Comparison of ENCODE assay signal across 12 mouse cellular contexts in the genomic region with DNA sequence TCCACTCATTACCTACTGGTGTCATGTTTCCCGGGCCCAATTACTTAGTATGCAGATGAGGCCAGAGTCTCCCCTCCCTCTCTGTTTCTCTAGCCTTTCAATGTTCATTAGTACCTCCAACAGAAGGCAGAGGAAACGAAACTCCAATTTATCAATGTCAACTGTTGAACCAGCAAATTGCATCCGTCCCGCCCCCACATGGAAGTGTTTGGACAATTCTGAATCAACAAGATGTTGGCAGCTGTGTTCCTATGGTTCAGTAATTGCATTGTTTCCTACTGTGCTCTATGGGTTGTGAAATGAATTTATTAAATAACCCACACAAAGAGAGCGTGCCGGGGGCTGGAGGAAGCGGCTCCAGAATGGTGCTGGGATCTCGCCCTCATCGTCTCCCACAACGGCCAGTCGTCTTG.
DNase-seq lines count a peak whose midpoint lies in the region; ATAC-seq and TF ChIP-seq lines count a peak whose summit lies in the region.
"Had no signal": no experiment of that assay in that cellular context is flagged by ENCODE, and none has a peak within 500 bp of the region (broad histone marks: within the 10 kb centered on the region; RNA-seq: fewer than 3 reads in every experiment).

No protein-coding gene starts in this region.

- DNase-seq in heart, postnatal 14 days, result no peak
- DNase-seq in neural tube, embryonic 11.5 days (ENCODE audit: low spot score), result peak; percentile 63
- DNase-seq in spleen, postnatal 4 days (ENCODE audit: low spot score in 2 of 2), result no peak
- DNase-seq in cerebellum, postnatal 25 days, result no peak
- DNase-seq: thymus, adult 18-20 months had no signal

- no peak overlapping the region for H3K27ac ChIP-seq in heart, embryonic 15.5 days
- no peak overlapping the region; the same call in 1 of the 2 replicates for H3K27ac ChIP-seq in forebrain, embryonic 12.5 days
- no peak overlapping the region for H3K27ac ChIP-seq in intestine, postnatal 0 days (ENCODE audit: low read depth, low read length)
- no peak overlapping the region for H3K27ac ChIP-seq in neural tube, embryonic 11.5 days (ENCODE audit: low read depth, low read length)
- H3K27ac ChIP-seq: embryonic facial prominence, embryonic 15.5 days; macrophage had no signal

- no peaks in the 10 kb centered on the region for H3K36me3 ChIP-seq in heart, embryonic 15.5 days
- H3K36me3 ChIP-seq in forebrain, embryonic 12.5 days (replicated peaks), result no peaks in the 10 kb centered on the region
- no peaks in the 10 kb centered on the region for H3K36me3 ChIP-seq in intestine, postnatal 0 days (ENCODE audit: control insufficient read depth, insufficient read depth)
- H3K36me3 ChIP-seq in neural tube, embryonic 11.5 days (ENCODE audit: control insufficient read depth, insufficient read depth, low read length), result 0 out of 2 replicates have a peak, but pooled peaks cover 2% of the 10 kb centered on the region
- H3K36me3 ChIP-seq: embryonic facial prominence, embryonic 15.5 days; G1E had no signal

- H3K27me3 ChIP-seq in heart, embryonic 15.5 days, result no peaks in the 10 kb centered on the region
- H3K27me3 ChIP-seq in forebrain, embryonic 12.5 days, result peaks cover 45% of the 10 kb centered on the region
- no peaks in the 10 kb centered on the region for H3K27me3 ChIP-seq in intestine, postnatal 0 days (replicated peaks; ENCODE audit: control insufficient read depth, insufficient read depth, low read length)
- no peaks in the 10 kb centered on the region for H3K27me3 ChIP-seq in neural tube, embryonic 11.5 days (ENCODE audit: control insufficient read depth, insufficient read depth, low read length)
- H3K27me3 ChIP-seq: embryonic facial prominence, embryonic 15.5 days had no signal

- no peak for TF ChIP-seq CTCF in intestine, postnatal 0 days (IDR thresholded peaks at IDR 0.05; ENCODE audit: low read depth)

- H3K9me3 ChIP-seq in heart, embryonic 15.5 days (replicated peaks), result no peaks in the 10 kb centered on the region
- 0 out of 2 replicates have a peak, but pooled peaks cover 2% of the 10 kb centered on the region for H3K9me3 ChIP-seq in forebrain, embryonic 12.5 days
- 0 out of 2 replicates have a peak, but pooled peaks cover 3% of the 10 kb centered on the region for H3K9me3 ChIP-seq in intestine, postnatal 0 days (ENCODE audit: control insufficient read depth)
- H3K9me3 ChIP-seq in neural tube, embryonic 11.5 days (ENCODE audit: control insufficient read depth, low read length), result no peaks in the 10 kb centered on the region
- H3K9me3 ChIP-seq: embryonic facial prominence, embryonic 15.5 days had no signal

- peaks cover 12% of the 10 kb centered on the region for H3K4me1 ChIP-seq in heart, embryonic 15.5 days (replicated peaks)
- peaks cover 15% of the 10 kb centered on the region; the same call in 1 of the 2 replicates for H3K4me1 ChIP-seq in forebrain, embryonic 12.5 days
- H3K4me1 ChIP-seq in intestine, postnatal 0 days (replicated peaks; ENCODE audit: control insufficient read depth, insufficient read depth, low read length), result peaks cover 2% of the 10 kb centered on the region; the same call in 1 of the 2 replicates
- no peaks in the 10 kb centered on the region; the same call in 1 of the 2 replicates for H3K4me1 ChIP-seq in neural tube, embryonic 11.5 days (ENCODE audit: control insufficient read depth, insufficient read depth, low read length)

- intact Hi-C loops in heart, postnatal 14 days (cut with DNase I), result no loop called here

- no peak for ATAC-seq in heart, embryonic 15.5 days (replicated peaks; ENCODE audit: insufficient number of reproducible peaks, insufficient read depth, low FRiP score, low read depth)
- ATAC-seq in forebrain, embryonic 12.5 days (ENCODE audit: low FRiP score), result peak; percentile 87
- no peak for ATAC-seq in intestine, postnatal 0 days
- ATAC-seq in neural tube, embryonic 11.5 days (ENCODE audit: insufficient read depth, low FRiP score, low TSS enrichment), result peak; percentile 89
- no peak for ATAC-seq in CD4-positive, CD25-positive, alpha-beta regulatory T cell, adult 4 months

- no peak overlapping the region for H3K9ac ChIP-seq in heart, embryonic 15.5 days
- H3K9ac ChIP-seq in forebrain, embryonic 12.5 days, result no peak overlapping the region
- H3K9ac ChIP-seq in intestine, postnatal 0 days (ENCODE audit: low read depth, low read length), result no peak overlapping the region
- H3K9ac ChIP-seq in neural tube, embryonic 11.5 days (ENCODE audit: low read length), result no peak overlapping the region
- H3K9ac ChIP-seq: embryonic facial prominence, embryonic 15.5 days had no signal

- no peak overlapping the region for H3K4me3 ChIP-seq in heart, embryonic 15.5 days
- H3K4me3 ChIP-seq in forebrain, embryonic 12.5 days (replicated peaks), result no peak overlapping the region
- H3K4me3 ChIP-seq in intestine, postnatal 0 days (ENCODE audit: low read depth, low read length), result no peak overlapping the region
- H3K4me3 ChIP-seq in neural tube, embryonic 11.5 days (ENCODE audit: low read depth, low read length), result no peak overlapping the region
- H3K4me3 ChIP-seq: embryonic facial prominence, embryonic 15.5 days had no signal

- peak overlapping the region; percentile 35; the same call in 1 of the 2 replicates for H3K4me2 ChIP-seq in heart, embryonic 15.5 days
- peak overlapping the region; percentile 8; the same call in 1 of the 2 replicates for H3K4me2 ChIP-seq in forebrain, embryonic 12.5 days
- H3K4me2 ChIP-seq in intestine, postnatal 0 days (replicated peaks; ENCODE audit: low read depth), result peak overlapping the region; percentile 38; the same call in 1 of the 2 replicates
- H3K4me2 ChIP-seq in neural tube, embryonic 11.5 days (ENCODE audit: low read depth), result no peak overlapping the region
- H3K4me2 ChIP-seq: embryonic facial prominence, embryonic 15.5 days had no signal

- WGBS in heart, embryonic 15.5 days, result 55% methylated on average over 11 of the region's 11 CpGs
- WGBS in forebrain, embryonic 12.5 days, result 22% methylated on average over 11 of the region's 11 CpGs
- WGBS in intestine, postnatal 0 days, result 56% methylated on average over 11 of the region's 11 CpGs
- 29% methylated on average over 11 of the region's 11 CpGs for WGBS in neural tube, embryonic 11.5 days

Comparison
In these comparisons a context has a peak if more than half of its experiments do, and no peak if none do; other contexts are left out.
1. ATAC-seq: peak in forebrain, embryonic 12.5 days (single experiment) and neural tube, embryonic 11.5 days (single experiment); none in heart, embryonic 15.5 days (single experiment), intestine, postnatal 0 days (single experiment) and CD4-positive, CD25-positive, alpha-beta regulatory T cell, adult 4 months (single experiment).